Mouse (Mus musculus) adipocyte (in vitro differentiated cells): ENCODE results near the gene Arhgef7.
"Not testable (repeated sequence)": the region's sequence is repeated elsewhere in the genome, so short reads cannot be mapped to it uniquely, and the experiment has no call there.

Experiments used
- DNase-seq: peaks from one replicate; pipeline ENCODE4 v3.0.0-alpha.2; 2016; ENCODE audit warnings: low spot score

Arhgef7 gene

GRCm38 (mm10) chr8:11834200-11834599, 106.7 kb downstream of the Arhgef7 start:
- no peak for DNase-seq

GRCm38 (mm10) chr8:11834691-11835090, 107.2 kb downstream of the Arhgef7 start:
- no peak for DNase-seq

GRCm38 (mm10) chr8:11840174-11840573, 112.7 kb downstream of the Arhgef7 start, which contains the start of gene Tex29:
TSS of gene Tex29 (plus strand) at chr8:11840474.
- DNase-seq, result no peak

GRCm38 (mm10) chr8:11841571-11841970, 114.0 kb downstream of the Arhgef7 start:
- DNase-seq, result peak; percentile 28

- no peak for DNase-seq
These were observed 115.2 kb downstream of the Arhgef7 start for GRCm38 (mm10) chr8:11842757-11843156.

- no peak for DNase-seq
These were observed 116.3 kb downstream of the Arhgef7 start for GRCm38 (mm10) chr8:11843677-11844315.

- DNase-seq, result no peak
These were observed 116.8 kb downstream of the Arhgef7 start for GRCm38 (mm10) chr8:11844316-11844685.

- DNase-seq, result no peak
These were observed 119.3 kb downstream of the Arhgef7 start for GRCm38 (mm10) chr8:11846807-11847206.

GRCm38 (mm10) chr8:11867832-11868231, 140.3 kb downstream of the Arhgef7 start:
- no peak for DNase-seq

GRCm38 (mm10) chr8:11874227-11874626, 146.7 kb downstream of the Arhgef7 start:
- DNase-seq, result not testable (repeated sequence)

GRCm38 (mm10) chr8:11884646-11885045, 157.1 kb downstream of the Arhgef7 start:
- DNase-seq, result no peak
